Mouse (Mus musculus): Measurements from ENCODE around the gene Arhgef28. TPM values are rescaled to one million over a fixed set of nuclear protein-coding genes. Genes with fewer than 3 reads are reported as not detected.

Gene Arhgef28
- polyA plus RNA-seq, 1 experiment: not detected

- H3K4me3 ChIP-seq (ENCODE audit: insufficient read depth, low read depth, low read length): no peak overlapping the region
- WGBS: 88% methylated on average over 5 of the region's 5 CpGs
- no peak overlapping the region for H3K27ac ChIP-seq (ENCODE audit: insufficient read depth, low read depth, low read length)
- H3K4me1 ChIP-seq (ENCODE audit: control insufficient read depth, insufficient read depth, low read length): no peaks in the 10 kb centered on the region
- TF ChIP-seq POLR2A (IDR thresholded peaks at IDR 0.05; ENCODE audit: insufficient read depth, low read depth, low read length) (no peak), CTCF (IDR thresholded peaks at IDR 0.05; ENCODE audit: insufficient read depth, low read depth, low read length) (no peak)
These were observed 84.2 kb downstream of the Arhgef28 start for GRCm38 (mm10) chr13:98121993-98122392.

- WGBS: 91% methylated on average over 4 of the region's 4 CpGs
- TF ChIP-seq POLR2A (IDR thresholded peaks at IDR 0.05; ENCODE audit: insufficient read depth, low read depth, low read length) (no peak), CTCF (IDR thresholded peaks at IDR 0.05; ENCODE audit: insufficient read depth, low read depth, low read length) (no peak)
- no peaks in the 10 kb centered on the region for H3K4me1 ChIP-seq (ENCODE audit: control insufficient read depth, insufficient read depth, low read length)
- H3K4me3 ChIP-seq (ENCODE audit: insufficient read depth, low read depth, low read length): no peak overlapping the region
- H3K27ac ChIP-seq (ENCODE audit: insufficient read depth, low read depth, low read length): no peak overlapping the region
These were observed 85.1 kb downstream of the Arhgef28 start for GRCm38 (mm10) chr13:98121124-98121470.

GRCm38 (mm10) chr13:98120356-98121123 is 85.7 kb downstream of the Arhgef28 start:
- no peak for TF ChIP-seq CTCF (IDR thresholded peaks at IDR 0.05; ENCODE audit: insufficient read depth, low read depth, low read length)
- no peak for TF ChIP-seq POLR2A (IDR thresholded peaks at IDR 0.05; ENCODE audit: insufficient read depth, low read depth, low read length)
- 72% methylated on average over 11 of the region's 11 CpGs for WGBS
- Histone ChIP-seq H3K4me1 (ENCODE audit: control insufficient read depth, insufficient read depth, low read length) (no peaks in the 10 kb centered on the region), H3K27ac (ENCODE audit: insufficient read depth, low read depth, low read length) (no peak overlapping the region), H3K4me3 (ENCODE audit: insufficient read depth, low read depth, low read length) (no peak overlapping the region)

GRCm38 (mm10) chr13:98118291-98118690 is 87.9 kb downstream of the Arhgef28 start:
- H3K4me1 ChIP-seq (ENCODE audit: control insufficient read depth, insufficient read depth, low read length): no peaks in the 10 kb centered on the region
- TF ChIP-seq CTCF (IDR thresholded peaks at IDR 0.05; ENCODE audit: insufficient read depth, low read depth, low read length): no peak
- TF ChIP-seq POLR2A (IDR thresholded peaks at IDR 0.05; ENCODE audit: insufficient read depth, low read depth, low read length): no peak
- H3K4me3 ChIP-seq (ENCODE audit: insufficient read depth, low read depth, low read length): no peak overlapping the region
- H3K27ac ChIP-seq (ENCODE audit: insufficient read depth, low read depth, low read length): no peak overlapping the region
- 54% methylated on average over 4 of the region's 4 CpGs for WGBS

- WGBS: 37% methylated on average over 7 of the region's 7 CpGs
- Histone ChIP-seq H3K4me3 (ENCODE audit: insufficient read depth, low read depth, low read length) (no peak overlapping the region), H3K27ac (ENCODE audit: insufficient read depth, low read depth, low read length) (no peak overlapping the region), H3K4me1 (ENCODE audit: control insufficient read depth, insufficient read depth, low read length) (no peaks in the 10 kb centered on the region)
- no peak for TF ChIP-seq CTCF (IDR thresholded peaks at IDR 0.05; ENCODE audit: insufficient read depth, low read depth, low read length)
- no peak for TF ChIP-seq POLR2A (IDR thresholded peaks at IDR 0.05; ENCODE audit: insufficient read depth, low read depth, low read length)
These were observed 88.5 kb downstream of the Arhgef28 start for GRCm38 (mm10) chr13:98117566-98118254.

- H3K4me3 ChIP-seq (ENCODE audit: insufficient read depth, low read depth, low read length): no peak overlapping the region
- no peak overlapping the region for H3K27ac ChIP-seq (ENCODE audit: insufficient read depth, low read depth, low read length)
- no peak for TF ChIP-seq POLR2A (IDR thresholded peaks at IDR 0.05; ENCODE audit: insufficient read depth, low read depth, low read length)
- TF ChIP-seq CTCF (IDR thresholded peaks at IDR 0.05; ENCODE audit: insufficient read depth, low read depth, low read length): no peak
- WGBS: 89% methylated on average over 6 of the region's 6 CpGs
- H3K4me1 ChIP-seq (ENCODE audit: control insufficient read depth, insufficient read depth, low read length): no peaks in the 10 kb centered on the region
These were observed 90.6 kb downstream of the Arhgef28 start for GRCm38 (mm10) chr13:98115650-98116049.

GRCm38 (mm10) chr13:98115051-98115450 is 91.2 kb downstream of the Arhgef28 start:
- H3K4me3 ChIP-seq (ENCODE audit: insufficient read depth, low read depth, low read length): no peak overlapping the region
- WGBS: 88% methylated on average over 4 of the region's 4 CpGs
- no peak overlapping the region for H3K27ac ChIP-seq (ENCODE audit: insufficient read depth, low read depth, low read length)
- H3K4me1 ChIP-seq (ENCODE audit: control insufficient read depth, insufficient read depth, low read length): no peaks in the 10 kb centered on the region
- TF ChIP-seq CTCF (IDR thresholded peaks at IDR 0.05; ENCODE audit: insufficient read depth, low read depth, low read length) (no peak), POLR2A (IDR thresholded peaks at IDR 0.05; ENCODE audit: insufficient read depth, low read depth, low read length) (no peak)

- no peaks in the 10 kb centered on the region for H3K4me1 ChIP-seq (ENCODE audit: control insufficient read depth, insufficient read depth, low read length)
- no peak overlapping the region for H3K27ac ChIP-seq (ENCODE audit: insufficient read depth, low read depth, low read length)
- WGBS: 84% methylated on average over 7 of the region's 7 CpGs
- no peak overlapping the region for H3K4me3 ChIP-seq (ENCODE audit: insufficient read depth, low read depth, low read length)
- TF ChIP-seq CTCF (IDR thresholded peaks at IDR 0.05; ENCODE audit: insufficient read depth, low read depth, low read length) (no peak), POLR2A (IDR thresholded peaks at IDR 0.05; ENCODE audit: insufficient read depth, low read depth, low read length) (no peak)
These were observed 93.3 kb downstream of the Arhgef28 start for GRCm38 (mm10) chr13:98112812-98113503.

- Histone ChIP-seq H3K27ac (ENCODE audit: insufficient read depth, low read depth, low read length) (no peak overlapping the region), H3K4me1 (ENCODE audit: control insufficient read depth, insufficient read depth, low read length) (no peaks in the 10 kb centered on the region), H3K4me3 (ENCODE audit: insufficient read depth, low read depth, low read length) (no peak overlapping the region)
- no peak for TF ChIP-seq CTCF (IDR thresholded peaks at IDR 0.05; ENCODE audit: insufficient read depth, low read depth, low read length)
- no peak for TF ChIP-seq POLR2A (IDR thresholded peaks at IDR 0.05; ENCODE audit: insufficient read depth, low read depth, low read length)
- WGBS: 89% methylated on average over 5 of the region's 5 CpGs
These were observed 94.7 kb downstream of the Arhgef28 start for GRCm38 (mm10) chr13:98111531-98111930.
